Mouse (Mus musculus): ENCODE data around the gene Hoxa5. TPM values are rescaled to one million over a fixed set of nuclear protein-coding genes. Genes with fewer than 3 reads are reported as not detected.
A peak's percentile ranks its signal among the peaks of the same experiment; 100 is the strongest.

The Hoxa5 gene
- polyA plus RNA-seq (2012; rRNA removed): 1.3 and 1.8 TPM in 2 replicates

DNA sequence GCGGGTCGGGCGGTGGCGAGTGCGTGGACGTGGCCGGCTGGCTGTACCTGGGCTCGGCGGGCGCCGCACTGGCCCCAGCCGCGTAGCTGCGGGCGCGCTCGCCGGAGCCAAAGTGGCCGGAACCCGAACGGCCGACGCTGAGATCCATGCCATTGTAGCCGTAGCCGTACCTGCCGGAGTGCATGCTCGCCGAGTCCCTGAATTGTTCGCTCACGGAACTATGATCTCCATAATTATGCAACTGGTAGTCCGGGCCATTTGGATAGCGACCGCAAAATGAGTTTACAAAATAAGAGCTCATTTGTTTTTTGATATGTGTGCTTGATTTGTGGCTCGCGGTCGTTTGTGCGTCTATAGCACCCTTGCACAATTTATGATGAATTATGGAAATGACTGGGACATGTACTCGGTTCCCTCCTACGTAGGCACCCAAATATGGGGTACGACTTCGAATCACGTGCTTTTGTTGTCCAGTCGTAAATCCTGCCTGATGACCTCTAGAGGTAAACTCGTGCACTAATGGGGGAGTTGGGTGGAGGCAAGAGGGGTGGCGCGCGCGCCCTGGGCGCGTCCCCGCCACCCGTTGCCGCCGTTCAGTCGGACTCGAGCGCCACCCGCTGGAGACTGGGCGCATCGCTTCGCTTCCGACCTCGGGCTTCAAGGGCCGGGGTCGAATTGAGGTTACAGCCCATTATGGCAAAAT is at the start of gene Hoxa5:
Gene Hoxa5 (minus strand): TSS at position 538 of the 703 bp plus-strand sequence.
- Histone ChIP-seq H3K4me1 (ENCODE audit: control insufficient read depth, insufficient read depth, insufficient read length) (0 out of 2 replicates have a peak, but pooled peaks cover 2% of the 10 kb centered on the region), H3K27me3 (ENCODE audit: control insufficient read depth, insufficient read depth, low read length) (peaks cover 4% of the 10 kb centered on the region), H3K4me3 (ENCODE audit: extremely low read depth, insufficient read depth, insufficient read length) (peak within 1 kb of the TSS; percentile 38), H3K36me3 (ENCODE audit: control insufficient read depth, insufficient read depth, low read length) (no peaks in the 10 kb centered on the region), H3K27ac (ENCODE audit: insufficient read depth, low read length) (peak within 1 kb of the TSS; percentile 22; the same call in 1 of the 2 replicates)
- 0 out of 2 replicates have a peak, but pooled peaks have one; percentile 7 for TF ChIP-seq CTCF (IDR thresholded peaks at IDR 0.05; ENCODE audit: extremely low read depth, insufficient read depth, insufficient read length, insufficient replicate concordance)
- TF ChIP-seq POLR2A (IDR thresholded peaks at IDR 0.05; ENCODE audit: low read depth, low read length): no peak
- DNase-seq (ENCODE audit: low read depth in 1 of 2, low spot score in 2 of 2): no peak
- 80% methylated on average over 65 of the region's 65 CpGs for WGBS

DNA sequence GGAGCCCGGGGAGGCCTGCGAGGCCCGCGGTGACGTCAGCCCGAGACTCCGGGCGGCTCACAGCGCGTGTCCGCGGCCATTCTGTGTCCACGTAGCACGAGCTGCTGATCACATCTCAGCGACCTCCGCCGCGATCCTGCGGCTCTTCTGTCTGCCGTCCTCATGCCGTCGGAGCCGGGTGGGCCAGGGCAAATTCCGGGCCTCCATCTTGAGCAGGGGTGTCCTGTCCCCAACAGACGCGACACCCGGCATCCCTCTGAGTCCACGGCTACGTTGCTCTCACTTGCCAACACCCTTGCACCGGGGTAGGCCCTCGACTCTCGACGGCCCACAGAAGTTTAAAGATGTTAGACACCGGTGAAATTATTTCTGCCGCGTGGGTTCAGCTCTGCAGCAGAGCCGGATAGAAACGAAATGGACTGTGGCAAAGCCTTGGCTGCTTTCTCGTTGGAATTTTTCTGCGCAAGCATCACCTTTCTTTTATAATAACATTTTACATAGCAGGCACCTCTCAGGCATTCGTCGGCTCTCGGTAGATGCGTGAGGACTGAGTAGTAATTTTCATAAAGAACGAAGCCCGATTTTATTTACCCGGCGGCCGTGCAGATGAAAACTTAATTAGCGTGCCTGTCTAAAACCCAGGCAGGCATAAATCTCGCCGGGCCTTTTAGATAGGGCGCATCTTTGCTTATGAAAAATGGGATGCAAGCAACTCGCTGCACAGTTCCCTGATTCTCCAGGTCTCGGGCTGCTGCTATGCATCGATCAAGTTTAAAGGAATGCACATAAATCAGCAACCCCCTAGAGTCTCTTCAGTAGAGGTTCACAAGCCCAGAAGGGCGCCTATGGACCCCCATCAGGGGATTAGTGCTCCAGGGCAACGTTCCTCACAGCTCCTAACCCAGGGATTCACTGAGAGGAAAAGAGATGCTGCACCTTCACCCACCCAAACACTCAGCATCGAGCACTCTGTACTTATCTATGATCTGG is 49.4 kb upstream of the Hoxa5 start:
- TF ChIP-seq CTCF (IDR thresholded peaks at IDR 0.05; ENCODE audit: extremely low read depth, insufficient read depth, insufficient read length, insufficient replicate concordance) (no peak), POLR2A (IDR thresholded peaks at IDR 0.05; ENCODE audit: low read depth, low read length) (no peak)
- H3K36me3 ChIP-seq (ENCODE audit: control insufficient read depth, insufficient read depth, low read length): no peaks in the 10 kb centered on the region
- H3K4me1 ChIP-seq (ENCODE audit: control insufficient read depth, insufficient read depth, insufficient read length): peaks cover 5% of the 10 kb centered on the region
- no peak overlapping the region for H3K27ac ChIP-seq (ENCODE audit: insufficient read depth, low read length)
- WGBS: 4% methylated on average over 59 of the region's 59 CpGs
- peaks cover 41% of the 10 kb centered on the region for H3K27me3 ChIP-seq (ENCODE audit: control insufficient read depth, insufficient read depth, low read length)
- DNase-seq (ENCODE audit: low read depth in 1 of 2, low spot score in 2 of 2): no peak
- no peak overlapping the region for H3K4me3 ChIP-seq (ENCODE audit: extremely low read depth, insufficient read depth, insufficient read length)

DNA sequence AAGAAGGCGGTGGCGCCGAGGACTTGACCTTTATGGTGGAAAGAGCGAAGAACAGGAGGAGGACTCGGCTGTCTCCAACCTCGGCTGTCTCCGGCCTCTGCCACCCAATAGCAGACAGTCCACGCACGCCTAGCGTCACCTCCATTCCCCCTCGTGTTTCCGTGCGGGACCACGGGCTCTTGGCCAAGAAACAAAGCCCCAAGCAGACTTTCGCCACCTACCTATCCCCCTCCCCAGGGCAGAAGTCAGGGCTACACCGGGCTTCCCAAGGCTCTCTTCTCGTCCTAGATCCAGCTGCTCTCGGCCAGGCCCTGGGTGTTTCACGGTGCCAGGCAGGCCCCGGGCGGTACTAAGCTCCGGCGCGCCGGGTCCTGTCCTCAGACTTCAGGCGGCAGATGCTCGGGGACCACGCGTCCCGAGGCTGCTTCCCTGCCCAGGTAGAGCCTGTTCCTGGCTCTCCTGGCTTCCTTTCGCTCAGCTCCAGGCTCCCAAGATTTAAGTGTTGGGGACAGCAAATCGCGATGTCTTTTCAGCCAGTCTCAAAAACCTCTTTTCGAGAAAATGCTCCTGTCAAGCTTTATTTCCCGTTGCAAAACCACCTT is 48.5 kb upstream of the Hoxa5 start:
- H3K4me1 ChIP-seq (ENCODE audit: control insufficient read depth, insufficient read depth, insufficient read length): peaks cover 5% of the 10 kb centered on the region
- H3K36me3 ChIP-seq (ENCODE audit: control insufficient read depth, insufficient read depth, low read length): no peaks in the 10 kb centered on the region
- WGBS: 5% methylated on average over 35 of the region's 35 CpGs
- DNase-seq (ENCODE audit: low read depth in 1 of 2, low spot score in 2 of 2): no peak
- TF ChIP-seq CTCF (IDR thresholded peaks at IDR 0.05; ENCODE audit: extremely low read depth, insufficient read depth, insufficient read length, insufficient replicate concordance) (no peak), POLR2A (IDR thresholded peaks at IDR 0.05; ENCODE audit: low read depth, low read length) (no peak)
- no peak overlapping the region for H3K27ac ChIP-seq (ENCODE audit: insufficient read depth, low read length)
- no peak overlapping the region for H3K4me3 ChIP-seq (ENCODE audit: extremely low read depth, insufficient read depth, insufficient read length)
- H3K27me3 ChIP-seq (ENCODE audit: control insufficient read depth, insufficient read depth, low read length): peaks cover 46% of the 10 kb centered on the region

DNA sequence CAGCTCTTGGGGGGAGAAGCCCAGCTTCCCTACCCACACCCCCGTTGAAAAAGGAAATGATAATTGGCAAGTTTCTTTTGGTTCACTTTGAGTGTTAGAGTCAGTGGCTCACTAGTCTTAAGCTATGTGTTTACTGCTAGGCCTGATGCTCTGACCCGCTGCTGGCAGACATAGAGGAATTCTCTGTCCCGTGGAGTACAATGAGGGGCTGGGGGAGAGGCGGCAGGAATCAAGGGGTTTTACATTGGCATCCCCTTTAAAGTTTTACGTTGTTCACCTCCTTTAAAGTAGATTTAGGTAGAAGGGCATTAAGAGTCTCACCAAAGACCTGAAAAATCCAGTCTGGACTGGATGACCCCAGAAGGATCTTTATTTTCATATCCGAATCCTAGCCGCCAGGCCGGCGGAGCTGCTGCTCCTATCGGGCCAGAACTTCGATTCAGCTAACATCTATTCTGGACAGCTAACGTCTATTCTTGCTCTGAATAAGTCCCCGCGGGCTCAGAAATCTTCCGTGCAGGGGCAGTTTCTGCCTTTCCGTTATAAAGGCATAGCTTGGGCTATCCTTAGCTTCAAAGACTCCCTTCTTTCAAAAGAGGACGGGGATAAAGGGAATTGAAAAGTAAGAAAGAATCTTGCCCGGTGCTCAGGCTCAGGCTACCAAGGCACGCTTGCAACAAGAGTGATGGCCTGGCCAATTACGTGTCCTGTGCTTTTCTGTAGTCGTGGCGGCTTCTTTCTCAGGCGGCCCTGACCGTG is 47.8 kb upstream of the Hoxa5 start:
- Histone ChIP-seq H3K27me3 (ENCODE audit: control insufficient read depth, insufficient read depth, low read length) (peaks cover 48% of the 10 kb centered on the region), H3K27ac (ENCODE audit: insufficient read depth, low read length) (no peak overlapping the region), H3K36me3 (ENCODE audit: control insufficient read depth, insufficient read depth, low read length) (no peaks in the 10 kb centered on the region), H3K4me3 (ENCODE audit: extremely low read depth, insufficient read depth, insufficient read length) (no peak overlapping the region), H3K4me1 (ENCODE audit: control insufficient read depth, insufficient read depth, insufficient read length) (peaks cover 5% of the 10 kb centered on the region)
- no peak for DNase-seq (ENCODE audit: low read depth in 1 of 2, low spot score in 2 of 2)
- 11% methylated on average over 24 of the region's 24 CpGs for WGBS
- TF ChIP-seq CTCF (IDR thresholded peaks at IDR 0.05; ENCODE audit: extremely low read depth, insufficient read depth, insufficient read length, insufficient replicate concordance) (no peak), POLR2A (IDR thresholded peaks at IDR 0.05; ENCODE audit: low read depth, low read length) (no peak)

DNA sequence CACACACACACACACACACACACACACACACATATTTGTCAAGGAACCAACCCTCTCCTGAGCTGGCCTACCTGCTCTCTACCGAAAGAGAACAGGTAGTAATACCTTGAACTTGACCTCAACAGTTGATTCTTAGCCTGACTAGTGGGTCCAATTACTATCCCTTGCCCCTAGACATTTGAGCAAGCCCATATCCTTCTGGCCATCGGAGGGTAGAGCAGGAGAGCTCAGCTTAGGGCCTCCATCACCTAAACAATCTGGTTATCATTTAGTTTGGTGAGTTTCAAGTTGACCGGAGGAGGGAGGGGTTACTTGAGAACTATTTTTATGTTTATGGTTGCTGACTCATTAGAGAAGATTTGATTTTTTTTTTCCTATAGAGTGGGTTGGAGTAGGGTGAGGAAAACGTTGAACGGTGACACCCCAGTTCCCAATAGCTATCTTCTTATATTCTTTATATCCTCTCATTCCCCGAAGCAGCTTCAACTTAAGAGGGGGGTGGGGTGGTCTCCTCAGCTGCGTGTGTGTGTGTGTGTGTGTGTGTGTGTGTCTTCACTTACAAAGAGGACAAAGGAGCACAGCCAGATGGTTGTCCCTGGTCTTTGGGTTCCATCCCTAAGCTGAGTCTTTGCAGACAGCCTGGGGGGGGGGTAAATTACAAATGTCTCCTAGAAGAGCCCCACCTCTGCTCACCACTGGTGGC is 46.9 kb upstream of the Hoxa5 start:
- no peak for DNase-seq (ENCODE audit: low read depth in 1 of 2, low spot score in 2 of 2)
- WGBS: 7% methylated on average over 7 of the region's 7 CpGs
- no peak for TF ChIP-seq POLR2A (IDR thresholded peaks at IDR 0.05; ENCODE audit: low read depth, low read length)
- no peak for TF ChIP-seq CTCF (IDR thresholded peaks at IDR 0.05; ENCODE audit: extremely low read depth, insufficient read depth, insufficient read length, insufficient replicate concordance)
- peaks cover 7% of the 10 kb centered on the region for H3K4me1 ChIP-seq (ENCODE audit: control insufficient read depth, insufficient read depth, insufficient read length)
- no peaks in the 10 kb centered on the region for H3K36me3 ChIP-seq (ENCODE audit: control insufficient read depth, insufficient read depth, low read length)
- no peak overlapping the region for H3K27ac ChIP-seq (ENCODE audit: insufficient read depth, low read length)
- peaks cover 56% of the 10 kb centered on the region for H3K27me3 ChIP-seq (ENCODE audit: control insufficient read depth, insufficient read depth, low read length)
- no peak overlapping the region for H3K4me3 ChIP-seq (ENCODE audit: extremely low read depth, insufficient read depth, insufficient read length)
